Mouse (Mus musculus): ENCODE measurements around the gene Lrp3.

The Lrp3 gene

GRCm38 (mm10) chr7:35214442-35215222 is 666 bp downstream of the Lrp3 start:
- no peaks in the 10 kb centered on the region for H3K36me3 ChIP-seq (ENCODE audit: control insufficient read depth, insufficient read depth, low read length, poor library complexity, severe bottlenecking)
- H3K27me3 ChIP-seq (ENCODE audit: control insufficient read depth, insufficient read depth, low read length, poor library complexity, severe bottlenecking): no peaks in the 10 kb centered on the region
- DNase-seq (ENCODE audit: low read depth, low spot score): no peak

GRCm38 (mm10) chr7:35211791-35212190 is 3.5 kb downstream of the Lrp3 start:
- Histone ChIP-seq H3K36me3 (ENCODE audit: control insufficient read depth, insufficient read depth, low read length, poor library complexity, severe bottlenecking) (no peaks in the 10 kb centered on the region), H3K27me3 (ENCODE audit: control insufficient read depth, insufficient read depth, low read length, poor library complexity, severe bottlenecking) (no peaks in the 10 kb centered on the region)
- no peak for DNase-seq (ENCODE audit: low read depth, low spot score)

GRCm38 (mm10) chr7:35199755-35200154 is 15.5 kb downstream of the Lrp3 start:
- no peaks in the 10 kb centered on the region for H3K36me3 ChIP-seq (ENCODE audit: control insufficient read depth, insufficient read depth, low read length, poor library complexity, severe bottlenecking)
- no peaks in the 10 kb centered on the region for H3K27me3 ChIP-seq (ENCODE audit: control insufficient read depth, insufficient read depth, low read length, poor library complexity, severe bottlenecking)
- DNase-seq (ENCODE audit: low read depth, low spot score): no peak

- H3K36me3 ChIP-seq (ENCODE audit: control insufficient read depth, insufficient read depth, low read length, poor library complexity, severe bottlenecking): no peaks in the 10 kb centered on the region
- no peak for DNase-seq (ENCODE audit: low read depth, low spot score)
- H3K27me3 ChIP-seq (ENCODE audit: control insufficient read depth, insufficient read depth, low read length, poor library complexity, severe bottlenecking): no peaks in the 10 kb centered on the region
These were observed 16.1 kb downstream of the Lrp3 start for GRCm38 (mm10) chr7:35198981-35199754.

- Histone ChIP-seq H3K27me3 (ENCODE audit: control insufficient read depth, insufficient read depth, low read length, poor library complexity, severe bottlenecking) (no peaks in the 10 kb centered on the region), H3K36me3 (ENCODE audit: control insufficient read depth, insufficient read depth, low read length, poor library complexity, severe bottlenecking) (no peaks in the 10 kb centered on the region)
- no peak for DNase-seq (ENCODE audit: low read depth, low spot score)
These were observed 18.3 kb downstream of the Lrp3 start for GRCm38 (mm10) chr7:35197022-35197421.

- Histone ChIP-seq H3K27me3 (ENCODE audit: control insufficient read depth, insufficient read depth, low read length, poor library complexity, severe bottlenecking) (no peaks in the 10 kb centered on the region), H3K36me3 (ENCODE audit: control insufficient read depth, insufficient read depth, low read length, poor library complexity, severe bottlenecking) (no peaks in the 10 kb centered on the region)
- DNase-seq (ENCODE audit: low read depth, low spot score): no peak
These were observed 24.0 kb downstream of the Lrp3 start for GRCm38 (mm10) chr7:35191276-35191675.

- no peaks in the 10 kb centered on the region; the same call in 1 of the 2 replicates for H3K27me3 ChIP-seq (ENCODE audit: control insufficient read depth, insufficient read depth, low read length, poor library complexity, severe bottlenecking)
- DNase-seq (ENCODE audit: low read depth, low spot score): no peak
- H3K36me3 ChIP-seq (ENCODE audit: control insufficient read depth, insufficient read depth, low read length, poor library complexity, severe bottlenecking): no peaks in the 10 kb centered on the region
These were observed 25.6 kb downstream of the Lrp3 start for GRCm38 (mm10) chr7:35189699-35190098.

- DNase-seq (ENCODE audit: low read depth, low spot score): no peak
- H3K36me3 ChIP-seq (ENCODE audit: control insufficient read depth, insufficient read depth, low read length, poor library complexity, severe bottlenecking): no peaks in the 10 kb centered on the region
- no peaks in the 10 kb centered on the region; the same call in 1 of the 2 replicates for H3K27me3 ChIP-seq (ENCODE audit: control insufficient read depth, insufficient read depth, low read length, poor library complexity, severe bottlenecking)
These were observed 29.3 kb downstream of the Lrp3 start, which contains the start of gene Slc7a10 for GRCm38 (mm10) chr7:35185889-35186569. TSS of gene Slc7a10 (plus strand) at chr7:35186385.

- Histone ChIP-seq H3K27me3 (ENCODE audit: control insufficient read depth, insufficient read depth, low read length, poor library complexity, severe bottlenecking) (no peaks in the 10 kb centered on the region; the same call in 1 of the 2 replicates), H3K36me3 (ENCODE audit: control insufficient read depth, insufficient read depth, low read length, poor library complexity, severe bottlenecking) (no peaks in the 10 kb centered on the region)
- DNase-seq (ENCODE audit: low read depth, low spot score): no peak
These were observed 30.2 kb downstream of the Lrp3 start for GRCm38 (mm10) chr7:35184833-35185724.

- peak; percentile 22 for DNase-seq (ENCODE audit: low read depth, low spot score)
- no peaks in the 10 kb centered on the region for H3K36me3 ChIP-seq (ENCODE audit: control insufficient read depth, insufficient read depth, low read length, poor library complexity, severe bottlenecking)
- H3K27me3 ChIP-seq (ENCODE audit: control insufficient read depth, insufficient read depth, low read length, poor library complexity, severe bottlenecking): no peaks in the 10 kb centered on the region
These were observed 38.6 kb downstream of the Lrp3 start for GRCm38 (mm10) chr7:35176412-35177381.

- no peak for DNase-seq (ENCODE audit: low read depth, low spot score)
- Histone ChIP-seq H3K36me3 (ENCODE audit: control insufficient read depth, insufficient read depth, low read length, poor library complexity, severe bottlenecking) (no peaks in the 10 kb centered on the region), H3K27me3 (ENCODE audit: control insufficient read depth, insufficient read depth, low read length, poor library complexity, severe bottlenecking) (no peaks in the 10 kb centered on the region)
These were observed 39.8 kb downstream of the Lrp3 start for GRCm38 (mm10) chr7:35175533-35175932.

- no peaks in the 10 kb centered on the region for H3K27me3 ChIP-seq (ENCODE audit: control insufficient read depth, insufficient read depth, low read length, poor library complexity, severe bottlenecking)
- H3K36me3 ChIP-seq (ENCODE audit: control insufficient read depth, insufficient read depth, low read length, poor library complexity, severe bottlenecking): no peaks in the 10 kb centered on the region
- no peak for DNase-seq (ENCODE audit: low read depth, low spot score)
These were observed 42.8 kb downstream of the Lrp3 start for GRCm38 (mm10) chr7:35172519-35172918.

- Histone ChIP-seq H3K27me3 (ENCODE audit: control insufficient read depth, insufficient read depth, low read length, poor library complexity, severe bottlenecking) (no peaks in the 10 kb centered on the region), H3K36me3 (ENCODE audit: control insufficient read depth, insufficient read depth, low read length, poor library complexity, severe bottlenecking) (no peaks in the 10 kb centered on the region)
- DNase-seq (ENCODE audit: low read depth, low spot score): peak; percentile 80
These were observed 43.4 kb downstream of the Lrp3 start for GRCm38 (mm10) chr7:35171867-35172382.
